Mouse (Mus musculus) myocyte (in vitro differentiated cells): Measurements from ENCODE around the gene Rbm7. TPM values are rescaled to one million over a fixed set of nuclear protein-coding genes. Genes with fewer than 3 reads are reported as not detected.

Experiments used
- H3K27me3 ChIP-seq: one replicate; pipeline ENCODE4 v1.6.1; 2011; ENCODE audit not compliant: control insufficient read depth, insufficient read depth, insufficient read length
- H3K36me3 ChIP-seq: one replicate; pipeline ENCODE4 v1.6.1; 2011; ENCODE audit not compliant: control insufficient read depth, insufficient read depth
- H3K4me2 ChIP-seq: one replicate; pipeline ENCODE4 v1.6.1; 2011; ENCODE audit warnings: low read depth, control low read depth
- H3K4me3 ChIP-seq: one replicate; pipeline ENCODE4 v1.5.1; 2011; ENCODE audit warnings: mild to moderate bottlenecking, control low read depth, moderate library complexity
- H3K79me2 ChIP-seq: one replicate; pipeline ENCODE4 v1.6.1; 2011; ENCODE audit not compliant: control insufficient read depth, insufficient read depth
- H3ac ChIP-seq: one replicate; pipeline ENCODE4 v1.6.1; 2011; ENCODE audit not compliant: control insufficient read depth, insufficient read length
- CEBPB ChIP-seq: IDR thresholded peaks from 2 replicates; pipeline ENCODE4 v1.6.1; 2011; ENCODE audit warnings: mild to moderate bottlenecking, moderate library complexity; ENCODE audit not compliant: poor library complexity, insufficient read depth, severe bottlenecking
- E2F4 ChIP-seq: IDR thresholded peaks from one replicate; pipeline ENCODE4 v1.6.1; 2011; ENCODE audit warnings: mild to moderate bottlenecking, control low read depth, moderate library complexity; ENCODE audit not compliant: insufficient read depth
- MAX ChIP-seq: IDR thresholded peaks from one replicate; pipeline ENCODE4 v1.6.1; 2011; ENCODE audit warnings: low read depth, mild to moderate bottlenecking, control low read depth
- MYOD1 ChIP-seq, 3 experiments: IDR thresholded peaks; one replicate each; pipeline ENCODE4 v1.6.1; 2011; ENCODE audit warnings: control low read depth in 2 of 3, low read depth in 2 of 3, mild to moderate bottlenecking in 2 of 3, moderate library complexity in 1 of 3; ENCODE audit not compliant: insufficient read length in 2 of 3, control insufficient read depth in 1 of 3
- MYOG ChIP-seq, 3 experiments: IDR thresholded peaks; one replicate each; pipeline ENCODE4 v1.6.1; 2011; ENCODE audit warnings: control low read depth in 2 of 3, low read depth in 2 of 3, mild to moderate bottlenecking in 2 of 3; ENCODE audit not compliant: insufficient read length in 2 of 3, control insufficient read depth in 1 of 3, insufficient read depth in 1 of 3
- POLR2A ChIP-seq: IDR thresholded peaks from one replicate; pipeline ENCODE4 v1.6.1; 2011; ENCODE audit warnings: low read depth, mild to moderate bottlenecking, control low read depth, moderate library complexity; ENCODE audit not compliant: insufficient read length
- POLR2AphosphoS2 ChIP-seq: IDR thresholded peaks from one replicate; pipeline ENCODE4 v1.6.1; 2011; ENCODE audit warnings: low read depth, control low read depth; ENCODE audit not compliant: insufficient read length
- REST ChIP-seq: IDR thresholded peaks from one replicate; pipeline ENCODE4 v1.6.1; 2011; ENCODE audit warnings: mild to moderate bottlenecking, control low read depth, moderate library complexity; ENCODE audit not compliant: insufficient read depth, insufficient read length
- SRF ChIP-seq: IDR thresholded peaks from one replicate; pipeline ENCODE4 v1.6.1; 2011; ENCODE audit warnings: low read depth; ENCODE audit not compliant: control insufficient read depth, insufficient read length
- TCF12 ChIP-seq: IDR thresholded peaks from one replicate; pipeline ENCODE4 v1.6.1; 2011; ENCODE audit warnings: mild to moderate bottlenecking, control low read depth; ENCODE audit not compliant: poor library complexity, insufficient read depth, severe bottlenecking
- TCF3 ChIP-seq: IDR thresholded peaks from one replicate; pipeline ENCODE4 v1.6.1; 2011; ENCODE audit warnings: low read depth, control low read depth; ENCODE audit not compliant: insufficient read length
- USF1 ChIP-seq: IDR thresholded peaks from one replicate; pipeline ENCODE4 v1.6.1; 2011; ENCODE audit warnings: low read depth, mild to moderate bottlenecking, control low read depth, moderate library complexity
- polyA plus RNA-seq: library from polyadenylated mRNA; unstranded; fragments of >200 nt; fragmentation: generic; extraction: Trizol; gene quantifications from one replicate; pipeline ENCODE4 v1.2.1, GENCODE M21; 2012; ENCODE audit warnings: missing spikeins

The Rbm7 gene
- polyA plus RNA-seq, 1 experiment, result 12.3 TPM

DNA sequence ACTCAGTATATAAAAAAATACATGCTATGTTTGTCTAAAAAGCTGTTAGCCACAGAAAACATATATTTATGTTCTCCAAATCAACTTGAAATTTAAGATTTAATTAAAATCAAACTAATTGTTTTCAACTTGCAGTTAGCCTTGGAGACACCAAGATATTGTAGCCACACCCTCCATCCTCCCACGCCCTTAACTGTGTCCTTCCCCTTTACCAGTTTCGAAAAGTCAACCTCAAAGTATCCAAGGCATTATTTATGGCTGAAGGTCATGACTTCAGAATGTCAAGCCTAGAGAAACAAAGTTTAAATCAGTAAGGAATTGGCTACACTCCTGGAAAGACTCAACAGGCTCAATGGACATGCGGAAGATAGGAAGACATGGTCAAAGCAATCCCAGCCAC, 33.6 kb downstream of the Rbm7 start:
- TF ChIP-seq MYOG (IDR thresholded peaks at IDR 0.05; ENCODE audit: control insufficient read depth in 1 of 3, insufficient read depth in 1 of 3, insufficient read length in 2 of 3, low read depth in 2 of 3) (no peak), E2F4 (no peak), SRF (no peak), CEBPB (no peak), POLR2A (no peak), TCF3 (no peak), MYOD1 (IDR thresholded peaks at IDR 0.05; ENCODE audit: control insufficient read depth in 1 of 3, insufficient read length in 2 of 3, low read depth in 2 of 3) (no peak), TCF12 (no peak), MAX (no peak), USF1 (no peak), REST (no peak), POLR2AphosphoS2 (no peak)
- Histone ChIP-seq H3ac (no peak overlapping the region), H3K36me3 (no peaks in the 10 kb centered on the region), H3K79me2 (no peaks in the 10 kb centered on the region), H3K4me3 (no peak overlapping the region), H3K27me3 (no peaks in the 10 kb centered on the region), H3K4me2 (no peak overlapping the region)

DNA sequence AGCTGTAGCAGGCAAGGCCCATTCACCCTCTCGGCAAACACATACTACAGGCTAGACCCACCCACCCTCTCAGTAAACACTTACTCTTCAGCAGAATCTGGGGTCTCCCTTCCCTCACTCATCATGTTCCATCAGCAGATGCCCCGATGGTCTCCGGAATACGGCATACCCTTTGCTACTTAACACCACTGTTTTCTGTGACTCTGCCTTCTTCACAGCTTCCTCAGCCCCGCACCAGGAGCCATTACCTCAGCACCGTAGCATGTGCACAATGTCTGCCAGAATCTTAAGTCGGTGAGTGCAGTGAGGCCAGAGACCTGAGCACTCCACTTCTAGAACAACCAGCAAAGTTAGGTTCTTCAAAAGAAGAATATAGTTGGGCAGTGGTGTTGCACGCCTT, 34.4 kb downstream of the Rbm7 start:
- Histone ChIP-seq H3K79me2 (no peaks in the 10 kb centered on the region), H3K36me3 (no peaks in the 10 kb centered on the region), H3ac (no peak overlapping the region), H3K4me2 (no peak overlapping the region), H3K4me3 (no peak overlapping the region), H3K27me3 (no peaks in the 10 kb centered on the region)
- no peak for TF ChIP-seq REST

DNA sequence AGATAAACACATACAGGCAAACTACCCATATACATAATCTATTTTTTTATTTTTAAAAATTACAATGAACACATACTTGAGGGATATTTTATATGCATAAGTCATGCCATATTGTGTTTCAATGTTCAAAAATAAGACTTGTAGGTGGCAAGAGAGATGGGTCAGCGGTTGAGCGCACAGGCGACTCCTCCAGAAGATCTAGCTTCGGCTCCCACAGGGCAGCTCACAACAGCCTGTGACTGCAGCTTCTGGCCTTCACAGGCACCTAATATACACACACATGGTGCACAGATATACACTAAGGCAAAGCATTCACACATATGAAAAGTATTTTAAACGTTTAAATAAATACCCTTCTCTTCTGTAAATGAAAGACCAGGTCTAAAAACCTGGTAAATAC, 35.7 kb downstream of the Rbm7 start:
- Histone ChIP-seq H3K4me3 (no peak overlapping the region), H3K36me3 (no peaks in the 10 kb centered on the region), H3K4me2 (no peak overlapping the region), H3K27me3 (no peaks in the 10 kb centered on the region), H3ac (no peak overlapping the region), H3K79me2 (no peaks in the 10 kb centered on the region)
- TF ChIP-seq USF1 (no peak), POLR2AphosphoS2 (no peak), MYOD1 (IDR thresholded peaks at IDR 0.05; ENCODE audit: control insufficient read depth in 1 of 3, insufficient read length in 2 of 3, low read depth in 2 of 3) (no peak), MYOG (IDR thresholded peaks at IDR 0.05; ENCODE audit: control insufficient read depth in 1 of 3, insufficient read depth in 1 of 3, insufficient read length in 2 of 3, low read depth in 2 of 3) (no peak), TCF12 (no peak), SRF (no peak), MAX (no peak), E2F4 (no peak), POLR2A (no peak)

DNA sequence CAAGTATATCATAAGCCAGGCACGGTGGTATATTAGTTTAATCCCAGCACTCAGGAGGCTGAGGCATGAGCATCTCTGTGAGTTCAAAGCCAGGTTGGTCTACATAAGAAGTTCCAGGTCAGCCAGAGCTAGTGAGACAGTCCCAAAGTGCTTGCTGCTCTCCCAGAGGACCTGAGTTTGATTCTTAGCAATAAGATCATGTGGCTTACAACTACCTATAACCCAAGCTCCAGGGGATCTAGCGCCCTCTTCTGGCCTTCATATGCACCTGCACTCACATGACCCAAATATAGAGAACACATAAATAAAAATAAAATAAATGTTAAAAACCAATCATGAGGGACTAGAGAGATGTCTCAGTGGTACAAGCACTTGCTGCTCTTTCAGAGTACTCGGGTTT, 36.2 kb downstream of the Rbm7 start:
- Histone ChIP-seq H3K79me2 (no peaks in the 10 kb centered on the region), H3K36me3 (no peaks in the 10 kb centered on the region), H3K27me3 (no peaks in the 10 kb centered on the region), H3K4me3 (no peak overlapping the region), H3ac (no peak overlapping the region), H3K4me2 (no peak overlapping the region)
- TF ChIP-seq MYOD1 (IDR thresholded peaks at IDR 0.05; ENCODE audit: control insufficient read depth in 1 of 3, insufficient read length in 2 of 3, low read depth in 2 of 3), result no peak
- TF ChIP-seq SRF, result no peak
- TF ChIP-seq POLR2A, result no peak
- TF ChIP-seq CEBPB, result no peak
- TF ChIP-seq TCF12, result no peak

DNA sequence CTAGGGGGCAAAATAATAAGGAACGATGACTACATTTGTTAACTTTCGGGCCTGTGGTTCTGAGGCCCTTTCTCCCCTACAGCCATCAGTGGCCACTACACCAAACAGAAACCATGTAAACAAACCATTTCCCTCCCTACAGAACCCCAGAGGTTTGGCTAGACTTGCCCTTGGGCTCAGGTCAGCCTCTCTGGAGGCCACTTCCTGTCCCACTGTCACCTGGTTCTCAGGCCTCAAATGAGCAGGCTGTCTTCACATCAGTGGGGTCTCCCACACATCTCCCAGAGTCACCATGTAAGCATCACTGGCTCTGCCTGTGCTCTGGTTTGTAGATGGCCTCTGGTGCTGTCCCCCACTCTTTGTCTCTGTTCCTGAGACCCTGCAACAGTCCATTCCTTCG, 39.1 kb downstream of the Rbm7 start:
- Histone ChIP-seq H3K27me3 (no peaks in the 10 kb centered on the region), H3K4me2 (no peak overlapping the region), H3K4me3 (no peak overlapping the region), H3K36me3 (no peaks in the 10 kb centered on the region), H3ac (no peak overlapping the region), H3K79me2 (no peaks in the 10 kb centered on the region)
- TF ChIP-seq MAX, result no peak
- TF ChIP-seq SRF, result no peak
- TF ChIP-seq MYOG (IDR thresholded peaks at IDR 0.05; ENCODE audit: control insufficient read depth in 1 of 3, insufficient read depth in 1 of 3, insufficient read length in 2 of 3, low read depth in 2 of 3), result no peak
- no peak for TF ChIP-seq USF1
- no peak for TF ChIP-seq POLR2A
- TF ChIP-seq CEBPB, result no peak
- no peak for TF ChIP-seq POLR2AphosphoS2
- no peak for TF ChIP-seq E2F4
- no peak for TF ChIP-seq TCF3
- TF ChIP-seq TCF12, result no peak
